Mouse (Mus musculus) mature B cell (primary cell): ENCODE results near the gene Fam20c.

Experiments used
- in situ Hi-C: fragments of 300-500 bp; cut with MboI; formaldehyde crosslinking; loops from 2 replicates; pipeline ENCODE4 v1.14.3; 2019

The Fam20c gene

DNA sequence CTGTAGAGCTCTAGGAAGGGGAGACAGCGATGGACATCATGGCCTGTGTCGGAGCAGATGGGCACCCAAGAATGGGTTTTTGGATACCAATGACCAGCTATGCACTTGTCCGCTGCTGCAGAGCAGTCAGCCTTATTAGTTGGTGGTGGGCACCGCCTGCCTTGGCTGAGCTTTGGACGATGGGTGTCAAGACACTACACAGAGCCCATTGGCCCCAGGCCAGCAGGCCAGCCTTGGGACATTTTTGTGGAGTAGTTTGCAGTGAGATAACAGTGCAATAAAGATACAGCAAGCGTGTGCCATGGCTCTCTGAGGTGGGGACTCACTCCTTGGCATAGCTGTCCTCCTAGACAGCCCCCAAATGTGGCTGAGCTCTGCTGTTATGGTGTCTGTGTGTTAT lies 55.5 kb downstream of the Fam20c start:
- in situ Hi-C loops: no loop called here

DNA sequence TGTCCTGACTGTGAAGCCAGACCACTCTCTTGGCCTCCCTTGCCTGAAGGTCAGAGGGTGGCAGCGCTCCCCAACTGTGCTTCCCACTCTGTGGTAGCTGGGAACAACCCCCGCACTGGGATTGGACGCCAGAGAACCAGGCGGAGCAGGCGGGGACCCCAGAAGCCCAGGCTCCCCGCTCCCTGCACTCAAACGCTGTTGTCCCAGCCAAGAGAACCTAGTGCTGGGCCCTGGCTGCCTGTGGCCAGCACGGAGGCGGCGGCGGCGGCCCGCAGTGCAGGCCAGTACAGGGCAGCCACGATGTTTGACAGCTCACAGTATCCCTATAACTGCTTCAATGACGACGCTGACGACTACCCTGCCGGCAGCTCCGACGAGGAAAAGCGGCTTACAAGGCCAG lies 65.5 kb downstream of the Fam20c start, which contains the start of gene Gm5294:
Gene Gm5294, plus strand, starts transcription at position 301 of the 400 bp plus-strand sequence.
- in situ Hi-C loops: no loop called here

DNA sequence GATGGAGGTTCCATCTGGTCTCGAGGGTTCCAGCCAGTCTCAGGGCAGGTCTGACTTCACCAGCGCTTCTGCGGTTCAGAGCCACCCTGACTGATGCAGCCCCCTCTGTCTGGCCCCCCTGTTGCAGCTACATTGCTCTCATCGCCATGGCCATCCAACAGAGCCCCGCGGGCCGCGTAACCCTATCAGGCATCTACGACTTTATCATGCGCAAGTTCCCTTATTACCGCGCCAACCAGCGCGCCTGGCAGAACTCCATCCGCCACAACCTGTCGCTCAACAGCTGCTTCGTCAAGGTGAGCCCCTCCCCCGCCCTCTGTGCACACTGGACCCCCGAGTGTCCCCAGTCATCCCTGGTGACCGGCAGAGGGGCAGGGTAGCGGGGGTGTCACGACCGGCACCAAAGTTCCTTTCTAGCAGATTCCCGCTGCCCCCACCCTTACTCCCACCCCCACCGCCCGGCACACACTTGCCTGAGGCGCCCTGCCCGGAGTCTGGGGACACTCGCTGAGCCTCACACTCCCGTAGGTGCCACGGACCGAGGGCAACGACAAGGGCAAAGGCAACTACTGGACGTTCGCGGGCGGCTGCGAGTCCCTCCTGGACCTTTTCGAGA lies 66.5 kb downstream of the Fam20c start:
- in situ Hi-C loops: no loop called here

DNA sequence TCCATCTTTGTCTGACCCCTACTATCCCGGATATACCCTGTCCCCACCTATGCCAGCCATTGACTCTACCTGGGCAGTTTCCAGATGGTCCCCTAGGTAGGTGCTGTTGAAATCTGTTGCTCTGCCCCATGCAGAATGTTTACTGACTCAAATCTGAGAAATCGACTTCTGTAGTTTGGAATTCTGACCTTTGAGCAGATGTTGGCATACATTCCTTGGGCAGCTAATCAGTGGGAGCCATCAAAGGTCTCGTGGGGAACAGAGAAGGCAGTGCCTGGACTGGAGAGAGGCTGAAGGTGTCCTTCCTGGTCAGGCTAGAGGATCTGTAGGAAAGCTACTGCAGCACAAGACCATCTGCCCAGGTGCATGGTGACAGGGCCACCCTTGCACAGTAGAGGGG lies 70.8 kb downstream of the Fam20c start:
- in situ Hi-C loops: no loop called here

DNA sequence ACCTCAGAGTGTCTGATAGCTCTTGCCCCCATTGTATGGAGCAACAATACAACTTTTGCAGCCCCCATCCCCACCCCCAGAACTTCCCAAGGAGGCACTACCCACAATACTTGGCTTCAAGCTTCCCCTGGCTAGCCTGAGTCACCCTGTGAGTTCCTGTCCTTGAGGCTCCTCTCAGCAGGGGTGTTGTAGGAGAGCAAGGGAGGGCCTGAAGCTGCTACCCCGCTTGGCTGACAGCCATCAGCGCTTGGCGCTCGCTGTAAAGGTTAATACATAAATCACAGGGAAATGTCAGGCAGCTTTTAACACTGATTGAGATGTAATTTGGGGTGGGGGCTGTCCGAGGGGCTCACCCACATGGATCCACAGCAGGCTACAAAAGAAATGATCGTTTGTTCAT lies 79.1 kb downstream of the Fam20c start:
- in situ Hi-C loops: no loop called here

DNA sequence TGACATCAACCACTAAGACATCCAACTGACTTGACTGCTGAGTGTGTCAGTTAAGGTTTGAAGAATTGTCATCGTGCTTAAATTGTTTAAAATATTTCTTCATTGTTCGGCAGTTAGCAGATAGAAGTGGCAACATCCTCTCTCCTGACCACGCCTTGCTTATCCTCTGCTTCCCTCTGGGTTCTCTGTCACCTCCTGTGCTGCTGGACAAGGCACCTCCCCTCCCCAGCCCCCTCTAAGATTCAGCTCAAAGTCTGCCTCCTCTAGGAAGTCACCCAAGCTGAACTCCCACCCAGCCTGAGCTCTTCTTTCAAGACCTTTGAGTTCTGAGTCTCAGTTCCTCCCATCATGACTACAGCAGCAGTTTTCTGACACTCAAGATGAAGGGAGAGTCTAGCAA lies 80.6 kb downstream of the Fam20c start:
- in situ Hi-C loops: no loop called here

DNA sequence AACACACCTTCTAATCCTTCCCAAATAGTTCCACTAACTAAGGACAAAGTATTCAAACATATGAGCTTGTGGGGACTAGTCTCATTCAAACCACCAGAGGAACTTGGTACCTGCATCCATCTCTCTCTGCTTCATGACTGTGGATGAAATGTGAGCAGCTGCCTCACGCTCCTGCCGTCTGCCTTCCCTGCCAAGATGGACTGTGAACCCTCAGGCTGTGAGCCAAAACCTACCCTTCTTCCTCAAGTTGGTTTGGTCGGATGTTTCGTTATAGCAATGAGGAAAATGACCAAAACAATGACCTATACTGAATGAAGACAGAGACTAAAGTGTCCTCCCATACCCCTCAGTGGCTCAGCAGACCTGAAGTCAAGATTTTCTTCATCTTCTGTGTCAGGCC lies 86.7 kb downstream of the Fam20c start:
- in situ Hi-C loops: no loop called here

DNA sequence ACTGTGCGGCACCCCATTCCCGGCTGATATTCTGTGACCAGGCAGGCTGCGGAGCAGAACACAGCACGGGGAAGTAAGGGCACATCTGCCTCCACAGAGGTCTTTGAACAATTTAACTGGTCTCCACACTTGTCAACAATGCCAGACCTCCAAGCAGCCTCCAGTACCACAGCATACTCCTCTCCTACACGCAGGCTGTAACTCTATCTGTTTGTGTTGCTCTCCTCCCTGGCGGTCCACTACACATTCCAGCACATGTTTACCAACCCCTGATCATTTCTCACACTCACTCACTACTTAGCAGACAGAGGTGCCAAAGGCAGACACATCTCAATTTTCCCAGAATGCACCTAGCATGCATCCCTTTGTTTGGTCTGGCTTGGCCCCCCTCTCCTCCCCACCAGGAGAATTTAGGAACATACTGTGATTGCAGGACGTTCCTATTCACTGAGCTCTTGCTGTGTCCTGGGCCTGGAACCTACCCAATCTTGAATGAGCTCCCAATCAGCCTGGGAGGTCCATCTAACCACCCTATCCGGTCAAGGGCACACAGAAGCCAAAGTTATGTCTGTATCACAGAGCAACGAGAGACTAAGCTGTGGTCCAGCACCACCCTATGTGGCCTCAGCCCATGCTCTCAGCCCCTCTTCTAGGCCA lies 89.0 kb downstream of the Fam20c start:
- in situ Hi-C loops: no loop called here

DNA sequence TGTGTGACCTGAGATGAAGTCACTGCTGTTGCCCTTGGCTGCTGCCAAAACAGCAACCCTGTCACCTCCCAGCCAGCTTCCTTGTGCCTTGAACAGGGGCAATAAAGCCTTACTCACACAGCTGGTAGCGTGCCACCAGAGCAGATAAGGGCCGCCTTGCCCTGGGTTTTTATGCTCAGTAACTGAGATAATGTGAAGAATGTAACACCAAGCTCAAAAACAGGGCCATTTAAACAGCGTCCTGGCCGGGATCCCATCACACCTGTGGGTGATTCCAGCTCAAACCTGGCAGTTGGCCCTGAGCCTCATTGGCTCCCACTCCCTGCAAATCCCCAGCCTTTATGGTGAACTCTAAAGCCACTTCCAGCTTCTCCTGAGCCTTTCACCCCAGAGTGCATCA lies 92.2 kb downstream of the Fam20c start:
- in situ Hi-C loops: loop anchor here (5.0 kb wide), 1 partner anchor 331 kb away; no protein-coding TSS in a partner anchor

DNA sequence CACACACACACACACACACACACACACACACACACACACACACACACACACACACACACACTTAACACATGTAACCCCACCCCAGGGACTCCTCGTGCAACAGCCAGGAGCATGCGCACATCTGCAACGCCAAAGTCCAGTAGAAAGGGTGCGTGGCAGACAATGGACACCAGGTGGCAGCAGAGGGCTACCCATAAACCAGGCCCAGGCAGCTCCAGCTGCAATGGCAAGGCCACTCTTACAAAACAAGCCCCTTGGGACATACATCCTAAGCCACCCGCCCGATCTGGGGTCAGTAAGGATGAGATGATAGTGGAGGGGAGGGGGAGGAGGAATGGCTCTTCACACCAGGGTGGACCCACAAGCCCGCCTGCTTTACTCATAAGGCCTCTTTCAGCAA lies 93.8 kb downstream of the Fam20c start:
- in situ Hi-C loops: loop anchor here (5.0 kb wide), 1 partner anchor 329 kb away; no protein-coding TSS in a partner anchor

DNA sequence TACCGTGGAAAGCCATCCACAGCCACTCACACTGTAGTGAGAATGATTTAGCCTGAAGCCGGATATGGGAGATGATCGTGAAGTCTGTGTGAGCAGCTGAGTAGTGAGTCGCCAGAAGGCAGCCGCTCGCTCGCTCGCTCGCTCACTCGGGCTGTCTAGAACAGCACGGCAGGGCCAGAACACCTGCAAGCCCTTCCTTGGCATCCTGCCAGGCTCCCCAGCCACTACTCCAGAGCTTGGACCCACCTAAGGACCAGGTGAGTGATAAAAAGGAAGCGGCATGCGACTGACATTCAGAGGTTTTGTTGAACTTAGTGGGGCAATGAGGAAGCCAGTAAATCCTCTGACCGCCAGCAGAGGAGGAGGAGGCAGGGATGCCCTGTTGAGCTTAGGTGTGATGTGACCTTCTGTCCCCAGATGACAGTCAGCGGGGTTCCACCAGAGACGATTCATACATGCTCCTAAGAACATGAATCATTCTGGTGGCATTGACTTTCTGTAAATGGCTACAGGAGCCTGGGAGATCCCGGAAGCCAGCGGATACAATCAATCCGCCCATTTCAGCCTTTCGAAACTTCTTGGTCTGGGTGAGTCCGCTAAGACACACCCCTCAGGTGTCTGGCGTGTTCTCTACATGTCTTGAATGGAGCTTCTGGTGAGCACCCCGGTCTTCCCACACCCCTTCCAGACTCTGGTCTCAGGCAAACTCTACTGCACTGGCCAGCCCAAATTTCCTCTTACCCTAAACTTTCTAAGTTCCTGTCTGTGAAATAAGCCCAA lies 95.6 kb downstream of the Fam20c start:
- in situ Hi-C loops: loop anchor here (5.0 kb wide), 1 partner anchor 327 kb away; no protein-coding TSS in a partner anchor

DNA sequence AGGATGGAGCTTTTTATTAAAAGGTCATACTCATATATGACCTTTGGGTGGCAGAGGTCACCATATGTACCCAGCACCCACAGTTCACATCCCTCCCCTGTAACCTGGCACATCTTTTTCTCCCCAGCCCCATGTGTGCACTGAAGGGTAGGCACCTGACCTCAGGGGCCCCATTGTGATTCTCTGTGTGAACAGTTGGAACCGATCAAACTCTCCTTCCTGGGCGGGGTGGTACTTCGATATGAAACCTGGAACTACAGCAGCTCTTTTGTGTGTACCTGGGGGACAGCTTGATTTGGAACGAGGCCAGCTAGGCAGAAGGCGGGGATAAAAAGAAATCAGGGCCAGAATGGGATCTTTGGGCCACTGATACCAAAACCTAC lies 96.1 kb downstream of the Fam20c start:
- in situ Hi-C loops: no loop called here

DNA sequence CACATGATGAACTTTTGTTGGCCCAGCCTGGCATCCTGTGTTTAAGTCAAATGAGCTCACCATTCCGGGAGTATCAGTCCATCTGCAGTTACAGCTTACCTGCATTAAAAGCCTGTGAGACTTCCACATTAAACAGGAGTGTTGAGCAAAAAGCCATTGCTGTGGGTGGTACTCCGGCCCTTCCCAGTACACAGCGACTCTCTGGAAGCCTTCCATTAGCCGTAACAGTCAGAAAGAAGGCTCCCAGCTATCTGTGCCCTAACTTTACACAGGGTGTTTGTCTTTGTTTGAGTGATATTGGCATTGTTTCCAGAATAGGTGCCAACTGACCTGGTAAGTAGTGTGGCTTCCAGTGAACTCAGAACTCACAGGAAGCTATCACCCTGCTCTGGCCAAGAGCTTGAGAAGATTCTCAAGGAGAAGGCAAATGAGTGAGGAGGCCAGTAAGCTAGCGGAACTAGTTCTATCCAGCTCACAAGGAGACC lies 97.0 kb downstream of the Fam20c start:
- in situ Hi-C loops: no loop called here

DNA sequence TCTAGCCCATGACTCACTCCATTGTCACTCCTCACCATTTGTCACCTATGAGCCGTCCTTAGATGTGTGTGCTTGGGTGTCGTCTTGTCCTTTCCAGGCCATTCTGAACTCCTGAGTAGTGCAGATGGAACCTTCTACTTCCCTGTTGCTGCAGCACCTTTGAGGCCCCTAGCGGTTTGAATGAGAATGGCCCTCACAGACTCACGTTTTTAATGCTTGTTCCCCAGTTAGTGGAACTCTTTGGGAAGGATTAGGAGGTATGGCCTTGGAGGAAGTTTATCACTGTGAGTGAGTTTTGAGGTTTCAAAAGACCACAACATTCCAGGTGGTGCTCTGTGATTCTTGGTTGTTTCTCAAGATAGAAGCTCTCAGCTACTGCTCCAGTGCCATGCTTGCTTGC lies 97.8 kb downstream of the Fam20c start:
- in situ Hi-C loops: no loop called here

DNA sequence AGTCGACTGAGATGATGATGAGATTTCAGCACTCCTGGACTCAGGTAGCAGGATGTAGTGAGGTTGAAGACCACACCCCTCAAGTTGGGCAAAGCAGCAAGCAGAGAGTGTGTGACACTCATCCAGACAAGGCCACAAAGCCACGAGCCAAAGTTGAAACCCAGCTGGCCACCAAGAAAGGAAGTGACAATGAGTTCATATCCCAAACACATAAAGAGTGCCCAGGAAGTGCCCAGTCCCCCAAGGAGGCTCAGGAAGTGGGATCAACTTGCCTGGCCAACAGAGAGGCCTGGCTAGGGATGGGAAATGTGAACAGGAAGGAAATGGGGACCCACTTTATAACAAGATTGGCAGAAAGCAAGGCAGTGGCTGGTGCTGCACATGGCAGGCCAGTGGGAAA lies 99.0 kb downstream of the Fam20c start:
- in situ Hi-C loops: no loop called here

DNA sequence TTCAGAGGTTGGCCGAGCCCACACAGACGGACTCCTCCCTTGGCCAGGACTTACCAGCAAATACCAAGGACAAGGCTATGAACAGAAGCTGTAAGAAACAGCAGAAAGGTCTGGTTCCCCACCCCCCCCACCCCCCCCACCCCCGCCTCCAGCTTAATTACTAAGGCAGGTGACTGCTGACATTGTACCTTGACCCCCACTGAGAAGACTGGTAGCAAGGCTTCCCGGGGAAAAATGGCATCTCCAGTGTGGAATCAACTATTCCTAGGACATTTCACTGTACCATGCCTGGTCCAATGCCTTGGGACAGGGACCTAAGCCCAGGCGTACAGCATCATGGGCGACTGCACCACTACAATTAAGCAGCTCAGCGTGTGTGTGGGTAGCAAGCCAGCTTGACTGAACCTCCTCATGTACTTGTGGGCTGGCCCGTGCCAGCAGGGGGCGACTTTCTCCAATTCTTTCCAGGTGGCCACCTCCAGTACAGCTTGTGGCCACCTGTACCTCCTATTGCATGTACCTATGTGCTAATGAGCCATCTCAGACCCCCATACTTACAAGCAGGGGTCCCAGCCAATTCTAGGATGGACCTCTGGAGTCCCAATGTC lies 102.8 kb downstream of the Fam20c start:
- in situ Hi-C loops: no loop called here

DNA sequence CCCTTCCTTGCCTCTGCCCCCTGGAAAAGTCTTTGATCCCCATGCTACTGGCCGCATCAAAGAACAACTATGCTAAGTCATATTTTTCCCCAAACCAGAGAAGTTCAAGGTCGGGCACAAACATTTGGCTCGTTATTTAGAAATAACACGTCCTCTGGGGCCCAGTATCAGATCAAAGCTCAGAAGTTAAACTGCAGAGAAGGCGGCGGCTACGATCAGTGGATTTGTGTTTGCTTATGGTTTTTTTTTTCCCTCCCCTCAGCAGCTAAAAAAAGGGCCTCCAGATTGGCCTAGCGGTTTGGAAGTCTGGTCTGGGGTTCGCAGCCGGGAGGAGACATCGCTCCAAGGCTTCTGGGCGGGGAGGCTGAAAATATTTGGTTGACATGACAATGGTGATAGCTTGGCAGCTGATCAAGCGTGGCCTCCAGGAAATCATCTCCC lies 103.5 kb downstream of the Fam20c start:
- in situ Hi-C loops: no loop called here
